Mouse (Mus musculus) midbrain, embryonic 13.5 days (tissue): ENCODE data around the gene Socs3. TPM values are rescaled to one million over a fixed set of nuclear protein-coding genes. Genes with fewer than 3 reads are reported as not detected.
A peak's percentile ranks its signal among the peaks of the same experiment; 100 is the strongest.

Source experiments
- ATAC-seq: fragments of 200-750 bp; cut with Nextera tagmentation; 2 replicates; pipeline ENCODE4 v1.8.0; 2017; ENCODE audit warnings: mild to moderate bottlenecking, moderate TSS enrichment, moderate library complexity
- H3K27ac ChIP-seq: fragments of 300-500 bp; sonication (generic); 2 replicates; pipeline ENCODE4 v1.5.1; 2015; ENCODE audit warnings: inconsistent platforms, mild to moderate bottlenecking, moderate library complexity
- H3K27me3 ChIP-seq: fragments of 300-500 bp; sonication (generic); 2 replicates; pipeline ENCODE4 v1.6.1; 2015; ENCODE audit warnings: mild to moderate bottlenecking, inconsistent platforms
- H3K36me3 ChIP-seq: fragments of 300-500 bp; sonication (generic); 2 replicates; pipeline ENCODE4 v1.6.1; 2015; ENCODE audit warnings: mild to moderate bottlenecking, inconsistent platforms
- H3K4me1 ChIP-seq: fragments of 300-500 bp; sonication (generic); replicated peaks from 2 replicates; pipeline ENCODE4 v1.6.1; 2015; ENCODE audit warnings: inconsistent platforms
- H3K4me2 ChIP-seq: fragments of 300-500 bp; sonication (generic); replicated peaks from 2 replicates; pipeline ENCODE4 v1.6.1; 2015; ENCODE audit warnings: moderate library complexity, mild to moderate bottlenecking, inconsistent platforms
- H3K4me3 ChIP-seq: fragments of 300-500 bp; sonication (generic); replicated peaks from 2 replicates; pipeline ENCODE4 v1.5.1; 2015; ENCODE audit warnings: mild to moderate bottlenecking, inconsistent platforms
- H3K9ac ChIP-seq: fragments of 300-500 bp; sonication (generic); replicated peaks from 2 replicates; pipeline ENCODE4 v1.6.1; 2015; ENCODE audit warnings: mild to moderate bottlenecking, inconsistent platforms
- H3K9me3 ChIP-seq: fragments of 300-500 bp; sonication (generic); 2 replicates; pipeline ENCODE4 v1.6.1; 2016; ENCODE audit warnings: mild to moderate bottlenecking, inconsistent platforms
- WGBS: fragments of 180-500 bp; shearing (Covaris S2); methylation state at CpG from one replicate; pipeline ENCODE4 v1.1.7; 2015; 5-methylcytosine and 5-hydroxymethylcytosine counted together
- polyA plus RNA-seq: library from polyadenylated mRNA; unstranded; fragments of >200 nt; fragmentation: Nextera tagmentation; extraction: Ambion mirVana; gene quantifications from 2 replicates; pipeline ENCODE4 v1.2.1, GENCODE M21; 2015

Gene Socs3
- polyA plus RNA-seq, 1 experiment from 2014 or later = 9.3 TPM

GRCm38 (mm10) chr11:117959166-117959565 is 10.7 kb downstream of the Socs3 start:
- Histone ChIP-seq H3K4me1 (peaks cover 36% of the 10 kb centered on the region), H3K9me3 (no peaks in the 10 kb centered on the region), H3K27me3 (peaks cover 4% of the 10 kb centered on the region; the same call in 1 of the 2 replicates), H3K4me3 (no peak overlapping the region), H3K4me2 (no peak overlapping the region), H3K27ac (no peak overlapping the region), H3K9ac (no peak overlapping the region), H3K36me3 (no peaks in the 10 kb centered on the region)
- 93% methylated on average over 4 of the region's 4 CpGs for WGBS
- no peak for ATAC-seq

DNA sequence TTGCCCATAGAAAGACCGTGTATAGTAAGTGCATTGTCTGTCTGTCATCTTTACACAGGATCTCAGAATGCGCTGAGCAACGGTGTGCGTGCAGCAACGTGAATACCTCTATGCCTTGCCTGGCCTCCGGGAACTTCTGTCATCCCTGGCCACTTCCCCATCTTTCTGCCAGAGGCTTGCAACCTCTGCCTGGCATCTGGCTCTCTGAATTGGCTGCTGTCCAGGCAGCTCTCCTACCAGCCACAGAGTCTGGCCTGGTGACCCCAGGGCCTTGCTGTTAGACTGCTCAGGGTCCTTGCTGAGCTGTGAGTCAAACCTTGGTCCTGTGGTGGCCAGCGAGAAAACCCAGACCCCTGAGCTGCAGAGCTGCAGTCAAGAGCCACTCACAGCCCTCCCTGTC is 11.7 kb downstream of the Socs3 start:
- Histone ChIP-seq H3K4me1 (peaks cover 27% of the 10 kb centered on the region), H3K9me3 (no peaks in the 10 kb centered on the region), H3K36me3 (no peaks in the 10 kb centered on the region), H3K4me3 (no peak overlapping the region), H3K27ac (no peak overlapping the region), H3K27me3 (0 out of 2 replicates have a peak, but pooled peaks cover 3% of the 10 kb centered on the region), H3K9ac (no peak overlapping the region), H3K4me2 (no peak overlapping the region)
- 65% methylated on average over 7 of the region's 7 CpGs for WGBS
- ATAC-seq = no peak

DNA sequence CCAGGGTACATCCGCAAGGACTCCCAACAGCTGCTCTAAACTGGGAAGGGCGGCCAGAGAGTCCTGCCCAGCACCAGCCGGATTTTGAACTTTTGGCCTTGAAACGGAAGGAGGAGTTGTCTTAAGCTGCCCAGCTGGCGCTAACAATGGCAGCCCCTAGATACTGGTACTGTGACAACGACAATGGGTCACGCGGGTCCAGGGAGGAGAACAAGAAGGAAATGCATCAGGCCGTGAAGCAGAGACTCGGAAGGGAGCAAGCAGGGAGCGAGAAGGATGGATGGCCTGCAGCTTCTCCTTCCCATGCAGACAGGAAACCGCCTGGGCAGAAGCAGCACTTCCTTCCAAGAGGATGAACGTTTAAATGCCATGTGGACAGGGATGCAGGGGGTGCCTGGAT is 14.2 kb downstream of the Socs3 start:
- no peak overlapping the region for H3K4me3 ChIP-seq
- WGBS = 51% methylated on average over 13 of the region's 13 CpGs
- no peak overlapping the region for H3K27ac ChIP-seq
- ATAC-seq = no peak
- no peak overlapping the region for H3K9ac ChIP-seq
- peaks cover 13% of the 10 kb centered on the region for H3K4me1 ChIP-seq
- no peaks in the 10 kb centered on the region for H3K9me3 ChIP-seq
- H3K27me3 ChIP-seq = peaks cover 13% of the 10 kb centered on the region
- H3K4me2 ChIP-seq = no peak overlapping the region
- no peaks in the 10 kb centered on the region for H3K36me3 ChIP-seq

DNA sequence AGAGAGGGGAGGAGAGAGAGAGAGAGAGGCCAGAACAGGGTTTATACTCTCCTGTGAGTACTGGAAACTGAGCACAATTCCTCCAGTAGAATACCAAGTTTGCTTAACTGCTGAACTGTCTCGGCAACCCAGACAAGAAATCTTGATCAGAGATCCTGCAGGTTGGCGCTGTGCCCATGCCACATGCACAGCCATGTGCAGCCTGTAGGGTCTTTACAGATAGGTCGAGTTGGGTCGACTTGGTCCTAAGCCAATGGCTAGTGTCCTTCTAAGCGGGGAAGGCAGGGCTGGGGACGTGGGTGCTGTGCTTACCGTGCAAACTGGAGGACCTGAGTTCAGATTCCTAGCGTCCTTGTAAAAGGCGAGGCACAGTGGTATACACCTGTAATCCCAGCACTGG is 15.0 kb downstream of the Socs3 start:
- H3K4me1 ChIP-seq = peaks cover 17% of the 10 kb centered on the region
- no peak overlapping the region for H3K9ac ChIP-seq
- no peak overlapping the region for H3K4me3 ChIP-seq
- H3K9me3 ChIP-seq = no peaks in the 10 kb centered on the region
- H3K4me2 ChIP-seq = no peak overlapping the region
- WGBS = 84% methylated on average over 9 of the region's 9 CpGs
- H3K27ac ChIP-seq = no peak overlapping the region
- no peak for ATAC-seq
- H3K27me3 ChIP-seq = peaks cover 18% of the 10 kb centered on the region
- H3K36me3 ChIP-seq = no peaks in the 10 kb centered on the region

DNA sequence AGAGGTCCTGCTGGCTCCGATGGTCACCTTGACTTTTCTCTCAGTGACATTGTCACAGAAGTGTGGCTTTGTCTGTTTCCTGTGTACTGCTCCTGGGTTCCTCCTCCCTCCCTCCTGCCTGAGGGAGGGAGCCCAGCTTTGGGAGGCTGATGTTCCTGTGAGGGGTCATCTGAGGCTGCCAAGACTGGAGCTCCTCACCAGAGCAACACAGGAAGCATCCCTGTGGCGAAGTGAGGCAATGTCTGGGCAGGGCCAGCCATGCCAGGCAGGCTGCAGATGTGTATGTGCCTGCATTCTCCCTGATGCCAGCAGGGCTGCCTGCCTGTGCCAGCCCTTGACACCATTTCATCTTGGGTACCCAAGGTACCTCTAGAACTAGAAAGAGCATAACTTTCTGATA is 15.8 kb downstream of the Socs3 start:
- 80% methylated on average over 2 of the region's 2 CpGs for whole genome bisulfite sequencing
- Histone ChIP-seq H3K4me3 (no peak overlapping the region), H3K9me3 (no peaks in the 10 kb centered on the region), H3K27ac (no peak overlapping the region), H3K4me2 (no peak overlapping the region), H3K4me1 (peaks cover 23% of the 10 kb centered on the region), H3K9ac (no peak overlapping the region), H3K36me3 (no peaks in the 10 kb centered on the region), H3K27me3 (peaks cover 23% of the 10 kb centered on the region)
- ATAC-seq = no peak

DNA sequence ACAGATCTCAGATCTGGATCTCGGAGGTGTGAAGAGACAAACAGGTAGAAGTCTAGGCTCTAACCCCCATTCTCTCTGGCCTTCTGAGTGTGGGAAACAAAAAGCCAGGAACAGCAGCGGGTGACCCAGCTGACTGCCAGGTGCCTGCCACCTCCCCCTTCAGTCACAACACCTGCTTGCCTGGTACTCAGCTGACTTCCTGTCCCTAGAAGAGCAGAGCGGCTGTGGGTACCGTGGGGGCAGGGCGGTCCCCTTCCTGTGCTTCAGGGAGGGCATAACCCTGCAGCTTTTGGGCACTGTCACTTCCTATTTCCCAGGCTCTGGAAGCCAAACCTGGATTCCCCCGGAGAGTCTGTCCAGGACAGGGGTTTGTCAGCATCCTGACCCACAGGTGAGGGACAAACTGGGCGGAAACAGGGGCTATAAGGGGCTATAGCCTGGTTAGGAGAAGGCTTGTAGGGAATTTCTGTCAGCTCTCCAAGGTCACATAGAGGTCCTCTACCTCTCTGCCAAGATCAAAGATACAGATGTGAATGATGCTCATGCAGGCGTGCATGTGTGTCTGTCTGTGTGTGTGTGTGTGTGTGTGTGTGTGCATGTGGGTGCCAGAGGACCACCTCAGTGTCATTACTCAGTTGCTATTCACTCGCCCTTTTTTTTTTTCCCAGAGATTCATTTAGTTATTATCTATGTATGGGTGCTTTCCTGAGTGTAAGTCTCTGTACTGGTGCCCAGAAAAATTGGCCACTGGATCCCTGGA is 17.5 kb downstream of the Socs3 start:
- Histone ChIP-seq H3K27me3 (peaks cover 27% of the 10 kb centered on the region), H3K27ac (no peak overlapping the region), H3K4me2 (no peak overlapping the region), H3K4me1 (peaks cover 21% of the 10 kb centered on the region), H3K36me3 (no peaks in the 10 kb centered on the region), H3K9ac (no peak overlapping the region), H3K4me3 (no peak overlapping the region), H3K9me3 (no peaks in the 10 kb centered on the region)
- WGBS = 78% methylated on average over 9 of the region's 9 CpGs
- no peak for ATAC-seq

DNA sequence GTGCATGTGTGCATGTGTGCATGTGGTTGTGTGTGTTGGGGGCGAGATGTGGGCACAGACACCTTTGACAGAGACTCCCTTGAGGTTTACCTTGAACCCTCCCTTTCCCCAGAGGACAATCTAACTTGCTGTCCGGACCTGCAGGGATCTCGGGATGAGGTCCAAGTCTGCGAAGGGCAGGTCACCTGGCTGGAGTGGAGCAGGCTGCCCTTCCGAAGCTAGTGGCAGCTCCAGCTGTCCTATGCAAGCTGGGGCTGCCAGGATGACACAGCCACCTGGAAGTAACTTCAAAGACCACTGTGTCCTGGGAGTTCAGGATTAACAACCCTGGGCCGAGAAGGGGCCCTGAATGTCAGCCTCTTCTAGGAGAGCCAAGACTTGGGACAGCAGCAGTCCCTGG is 18.5 kb downstream of the Socs3 start:
- Histone ChIP-seq H3K9me3 (no peaks in the 10 kb centered on the region), H3K36me3 (no peaks in the 10 kb centered on the region), H3K4me1 (peaks cover 21% of the 10 kb centered on the region), H3K4me2 (no peak overlapping the region), H3K27me3 (peaks cover 27% of the 10 kb centered on the region), H3K4me3 (no peak overlapping the region), H3K27ac (no peak overlapping the region), H3K9ac (no peak overlapping the region)
- 81% methylated on average over 6 of the region's 6 CpGs for WGBS
- ATAC-seq = no peak

GRCm38 (mm10) chr11:117949392-117950091 is 20.3 kb downstream of the Socs3 start:
- 2% methylated on average over 49 of the region's 49 CpGs for WGBS
- peak overlapping the region; percentile 56; the same call in 1 of the 2 replicates for H3K9ac ChIP-seq
- H3K4me1 ChIP-seq = peaks cover 12% of the 10 kb centered on the region
- peak overlapping the region; percentile 32 for H3K4me3 ChIP-seq
- no peak overlapping the region for H3K27ac ChIP-seq
- H3K27me3 ChIP-seq = peaks cover 35% of the 10 kb centered on the region
- H3K36me3 ChIP-seq = no peaks in the 10 kb centered on the region
- H3K4me2 ChIP-seq = peak overlapping the region; percentile 56
- no peaks in the 10 kb centered on the region for H3K9me3 ChIP-seq
- peak; percentile 85 for ATAC-seq

- peaks cover 12% of the 10 kb centered on the region for H3K4me1 ChIP-seq
- no peaks in the 10 kb centered on the region for H3K9me3 ChIP-seq
- WGBS = 80% methylated on average over 10 of the region's 10 CpGs
- H3K9ac ChIP-seq = no peak overlapping the region
- ATAC-seq = no peak
- H3K4me3 ChIP-seq = no peak overlapping the region
- H3K27me3 ChIP-seq = peaks cover 32% of the 10 kb centered on the region
- no peak overlapping the region for H3K4me2 ChIP-seq
- H3K27ac ChIP-seq = no peak overlapping the region
- H3K36me3 ChIP-seq = no peaks in the 10 kb centered on the region
Measured at GRCm38 (mm10) chr11:117946996-117947419, 22.8 kb downstream of the Socs3 start.

DNA sequence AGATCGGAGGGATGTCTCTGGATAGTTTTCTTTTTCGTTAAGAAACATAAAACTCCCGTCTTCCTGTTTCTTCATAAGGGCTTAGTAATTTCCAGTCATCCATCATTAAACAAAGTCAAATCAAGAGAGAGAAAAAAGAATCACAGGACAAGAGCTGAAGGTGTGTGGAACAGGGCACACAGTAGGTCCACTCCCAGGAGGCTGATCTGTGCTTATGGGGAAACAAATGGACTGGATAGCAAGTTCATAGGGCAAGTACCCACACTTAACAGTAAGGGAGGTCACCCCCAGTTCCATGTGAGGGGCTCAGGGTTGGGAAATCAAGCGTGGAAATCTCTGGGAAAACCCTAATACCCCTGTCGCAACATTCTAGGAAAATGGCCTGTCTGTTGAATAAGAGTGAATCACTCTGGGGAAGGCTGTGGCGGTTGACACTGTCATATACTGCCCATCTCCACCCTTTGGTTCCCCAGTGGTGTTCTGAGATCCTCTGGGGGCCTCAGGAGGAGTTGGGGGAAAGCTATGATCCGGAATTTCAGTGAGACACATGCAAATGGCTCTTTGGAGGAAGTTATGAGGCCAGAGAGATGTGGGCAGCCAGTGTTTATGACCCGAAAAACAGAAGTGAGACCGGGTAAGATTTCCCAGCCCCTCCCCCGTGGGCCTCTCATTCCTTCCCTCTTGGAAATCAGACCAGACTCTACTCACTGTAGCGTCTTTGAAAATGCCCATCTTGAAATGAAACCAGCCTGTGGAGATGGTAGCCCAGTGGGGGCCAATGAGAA is 23.5 kb downstream of the Socs3 start:
- Histone ChIP-seq H3K4me2 (no peak overlapping the region), H3K4me3 (no peak overlapping the region), H3K36me3 (no peaks in the 10 kb centered on the region), H3K9ac (no peak overlapping the region), H3K9me3 (no peaks in the 10 kb centered on the region), H3K4me1 (peaks cover 18% of the 10 kb centered on the region), H3K27me3 (peaks cover 26% of the 10 kb centered on the region), H3K27ac (no peak overlapping the region)
- no peak for ATAC-seq
- WGBS = 83% methylated on average over 11 of the region's 11 CpGs

- no peak overlapping the region for H3K9ac ChIP-seq
- H3K4me1 ChIP-seq = peaks cover 40% of the 10 kb centered on the region
- H3K4me2 ChIP-seq = no peak overlapping the region
- no peaks in the 10 kb centered on the region for H3K36me3 ChIP-seq
- H3K27ac ChIP-seq = no peak overlapping the region
- H3K4me3 ChIP-seq = no peak overlapping the region
- H3K27me3 ChIP-seq = peaks cover 7% of the 10 kb centered on the region; the same call in 1 of the 2 replicates
- WGBS = 12% methylated on average over 4 of the region's 4 CpGs
- no peak for ATAC-seq
- H3K9me3 ChIP-seq = no peaks in the 10 kb centered on the region
Measured at GRCm38 (mm10) chr11:117941848-117942247, 28.0 kb downstream of the Socs3 start.

DNA sequence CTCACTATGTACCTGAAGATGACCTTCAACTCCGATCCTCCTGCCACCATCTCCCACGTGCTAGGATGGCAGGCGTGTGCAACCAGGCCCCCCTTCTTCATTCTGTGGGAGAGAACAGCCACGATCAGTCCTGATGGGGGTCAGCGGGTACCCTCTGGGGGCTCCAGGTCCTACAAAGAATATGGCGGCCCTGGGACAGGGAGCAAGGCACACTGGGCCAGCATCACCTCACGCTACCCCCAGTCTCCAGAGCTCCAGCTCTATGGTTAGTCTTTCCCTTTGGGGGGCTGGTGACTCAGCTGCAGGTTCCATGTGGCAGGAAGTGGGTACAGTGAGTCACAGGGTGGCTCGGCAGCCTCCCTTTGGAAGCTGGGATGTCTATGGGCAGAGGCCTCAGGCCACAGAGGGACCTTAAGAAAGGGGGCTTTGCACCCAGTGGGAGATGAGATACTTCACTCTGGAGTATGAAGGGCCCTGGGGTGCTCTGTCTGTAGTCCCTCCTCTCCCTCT is 28.5 kb downstream of the Socs3 start:
- peaks cover 41% of the 10 kb centered on the region for H3K4me1 ChIP-seq
- H3K4me2 ChIP-seq = no peak overlapping the region
- H3K9ac ChIP-seq = no peak overlapping the region
- H3K27ac ChIP-seq = no peak overlapping the region
- H3K27me3 ChIP-seq = peaks cover 7% of the 10 kb centered on the region; the same call in 1 of the 2 replicates
- no peak for ATAC-seq
- H3K9me3 ChIP-seq = no peaks in the 10 kb centered on the region
- 84% methylated on average over 8 of the region's 8 CpGs for WGBS
- H3K36me3 ChIP-seq = no peaks in the 10 kb centered on the region
- H3K4me3 ChIP-seq = no peak overlapping the region
